Mouse (Mus musculus): ENCODE measurements around the gene Zmynd10.

DNA sequence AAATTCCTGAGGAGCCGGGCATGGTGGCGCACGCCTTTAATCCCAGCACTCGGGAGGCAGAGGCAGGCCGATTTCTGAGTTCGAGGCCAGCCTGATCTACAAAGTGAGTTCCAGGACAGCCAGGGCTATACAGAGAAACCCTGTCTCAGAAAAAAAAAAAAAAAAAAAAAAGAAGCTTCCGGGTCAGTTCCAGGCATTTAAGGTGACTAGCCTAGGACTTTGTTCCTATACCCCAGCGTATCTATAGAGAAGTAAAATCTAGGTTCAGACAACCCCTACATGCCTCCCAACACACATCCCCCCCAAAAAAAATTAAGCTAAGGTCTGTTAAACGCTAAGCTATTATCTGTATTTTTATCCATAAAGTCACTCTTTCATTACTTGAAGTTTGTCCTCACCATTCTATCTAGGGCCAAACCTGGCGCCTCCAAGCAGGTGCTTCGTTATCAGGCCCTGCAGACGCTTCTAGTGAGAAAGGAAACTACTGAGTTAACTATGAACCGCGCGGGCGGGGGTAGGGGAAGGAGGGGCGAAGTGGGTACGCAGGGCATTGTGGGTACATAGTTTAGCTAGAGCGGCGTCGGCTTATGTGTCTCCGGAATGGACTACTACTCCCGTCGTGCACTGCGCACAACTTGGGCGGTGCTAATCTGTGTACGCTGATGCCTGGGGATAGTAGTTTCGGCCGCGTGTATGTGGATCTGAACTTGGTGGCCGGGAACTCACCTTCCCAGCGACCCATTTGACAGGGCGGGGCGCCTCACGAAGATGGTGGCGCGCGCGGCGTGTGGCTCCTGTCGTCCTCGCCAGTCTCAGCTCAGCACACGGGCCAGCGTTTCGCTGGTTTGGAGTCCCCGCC lies 40.1 kb downstream of the Zmynd10 start, which contains the start of gene Ifrd2:
- TF ChIP-seq POLR2A (IDR thresholded peaks at IDR 0.05; ENCODE audit: extremely low read depth, insufficient read depth, low read length) (no peak), CTCF (IDR thresholded peaks at IDR 0.05; ENCODE audit: extremely low read depth, insufficient read depth, low read length) (no peak)
